Mouse (Mus musculus) megakaryocyte, adult 5-6 weeks (primary cell): ENCODE data around the gene Abca17. TPM values are rescaled to one million over a fixed set of nuclear protein-coding genes. Genes with fewer than 3 reads are reported as not detected.

Source experiments
- ATAC-seq: 2 replicates; pipeline ENCODE4 v1.8.0; 2016; ENCODE audit warnings: mild to moderate bottlenecking, inconsistent platforms; ENCODE audit not compliant: poor library complexity, severe bottlenecking
- total RNA-seq, 2 experiments: library from RNA; stranded (forward) in 1 of 2; stranded (reverse) in 1 of 2; fragments of 153-499, 151-499 nt in 1 of 2; fragments of 221-1000, 200-1000 nt in 1 of 2; gene quantifications; 2 replicates each; pipeline versions ENCODE4 v1.2.3 to v1.2.4; 2015 to 2017

Gene Abca17
- total RNA-seq (2015): 0.41 and 0.58 TPM in 2 replicates
- total RNA-seq (2017): 0.28 and 0.88 TPM in 2 replicates

GRCm38 (mm10) chr17:24350926-24351759, at the start of gene Abca17:
Gene Abca17 (minus strand): TSS chr17:24351068.
- ATAC-seq: peak; percentile 62

GRCm38 (mm10) chr17:24394456-24394855, 43.6 kb upstream of the Abca17 start:
- no peak for ATAC-seq

GRCm38 (mm10) chr17:24393527-24393926, 42.7 kb upstream of the Abca17 start:
- no peak for ATAC-seq

- 0 out of 2 replicates have a peak, but pooled peaks have one; percentile 40 for ATAC-seq
Measured at GRCm38 (mm10) chr17:24391149-24391548, 40.3 kb upstream of the Abca17 start.

GRCm38 (mm10) chr17:24389865-24390264, 39.0 kb upstream of the Abca17 start:
- no peak for ATAC-seq

- no peak for ATAC-seq
Measured at GRCm38 (mm10) chr17:24388711-24389110, 37.8 kb upstream of the Abca17 start.

- no peak for ATAC-seq
Measured at GRCm38 (mm10) chr17:24383789-24384188, 32.9 kb upstream of the Abca17 start.

GRCm38 (mm10) chr17:24378496-24378895, 27.6 kb upstream of the Abca17 start:
- no peak for ATAC-seq

- no peak for ATAC-seq
Measured at GRCm38 (mm10) chr17:24375886-24376285, 25.0 kb upstream of the Abca17 start.

GRCm38 (mm10) chr17:24375094-24375712, 24.3 kb upstream of the Abca17 start:
- ATAC-seq: no peak

GRCm38 (mm10) chr17:24365863-24366262, 15.0 kb upstream of the Abca17 start:
- no peak for ATAC-seq

- no peak for ATAC-seq
Measured at GRCm38 (mm10) chr17:24364461-24364860, 13.6 kb upstream of the Abca17 start.

- ATAC-seq: no peak
Measured at GRCm38 (mm10) chr17:24362527-24362926, 11.7 kb upstream of the Abca17 start.

- no peak for ATAC-seq
Measured at GRCm38 (mm10) chr17:24361291-24361690, 10.4 kb upstream of the Abca17 start.

- no peak for ATAC-seq
Measured at GRCm38 (mm10) chr17:24360841-24361240, 10.0 kb upstream of the Abca17 start.

- no peak for ATAC-seq
Measured at GRCm38 (mm10) chr17:24359903-24360302, 9.0 kb upstream of the Abca17 start.

- ATAC-seq: no peak
Measured at GRCm38 (mm10) chr17:24359006-24359405, 8.1 kb upstream of the Abca17 start.

- no peak for ATAC-seq
Measured at GRCm38 (mm10) chr17:24355284-24355683, 4.4 kb upstream of the Abca17 start.

- no peak for ATAC-seq
Measured at GRCm38 (mm10) chr17:24353960-24354359, 3.1 kb upstream of the Abca17 start.

- ATAC-seq: no peak
Measured at GRCm38 (mm10) chr17:24352370-24353194, 1.7 kb upstream of the Abca17 start.

GRCm38 (mm10) chr17:24351760-24352357, 991 bp upstream of the Abca17 start, which contains the start of gene Abca3:
Gene Abca3 (plus strand): TSS chr17:24351950.
- peak; percentile 92 for ATAC-seq
